Mouse (Mus musculus) urinary bladder, postnatal 10 days (tissue): ENCODE results near the gene Hoxc10.
A peak's percentile ranks its signal among the peaks of the same experiment; 100 is the strongest.

Experiments used
- DNase-seq: peaks from one replicate; pipeline ENCODE4 v3.0.0; 2022; ENCODE audit warnings: low spot score

The Hoxc10 gene

DNA sequence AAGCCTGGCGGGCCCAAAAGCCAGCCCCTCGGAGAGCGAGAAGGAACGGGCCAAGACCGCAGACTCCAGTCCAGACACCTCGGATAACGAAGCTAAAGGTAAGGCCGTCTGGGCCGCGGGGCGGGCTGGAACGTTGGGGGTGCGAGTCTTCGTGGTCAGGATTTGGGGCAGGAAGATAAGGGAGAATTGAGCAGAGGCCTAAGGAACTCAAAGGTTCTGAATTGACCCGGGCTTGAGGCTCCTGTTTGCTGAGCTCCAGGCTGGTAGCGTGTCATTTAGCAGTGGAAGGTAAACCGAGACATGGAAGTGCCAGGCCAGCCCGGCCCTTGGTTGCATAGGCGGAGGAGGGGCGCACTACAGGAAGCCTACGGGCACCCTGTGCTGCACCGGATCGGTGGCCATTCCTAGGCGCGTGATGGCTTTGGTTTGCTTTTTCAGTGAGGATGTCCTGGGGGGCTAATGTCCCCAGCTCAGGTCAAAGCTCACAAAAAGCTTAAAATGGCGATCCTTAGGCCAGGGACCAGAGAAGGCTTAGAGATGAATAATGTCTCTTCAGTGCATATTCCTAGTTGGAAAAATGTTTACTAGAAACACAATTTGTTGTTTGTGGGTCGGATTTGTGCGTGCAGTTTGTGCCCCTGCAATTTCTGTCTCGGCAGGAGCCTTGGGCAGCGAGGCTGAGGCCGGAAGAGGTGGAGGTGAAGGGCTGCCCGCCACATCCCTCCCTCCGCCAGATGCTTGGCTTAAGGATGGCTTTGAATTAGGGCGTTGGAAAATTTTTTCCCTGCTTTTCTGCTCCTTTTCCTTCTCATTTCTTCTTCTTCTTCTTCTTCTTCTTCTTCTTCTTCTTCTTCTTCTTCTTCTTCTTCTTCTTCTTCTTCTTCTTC lies 1.2 kb downstream of the Hoxc10 start:
- DNase-seq, result no peak

DNA sequence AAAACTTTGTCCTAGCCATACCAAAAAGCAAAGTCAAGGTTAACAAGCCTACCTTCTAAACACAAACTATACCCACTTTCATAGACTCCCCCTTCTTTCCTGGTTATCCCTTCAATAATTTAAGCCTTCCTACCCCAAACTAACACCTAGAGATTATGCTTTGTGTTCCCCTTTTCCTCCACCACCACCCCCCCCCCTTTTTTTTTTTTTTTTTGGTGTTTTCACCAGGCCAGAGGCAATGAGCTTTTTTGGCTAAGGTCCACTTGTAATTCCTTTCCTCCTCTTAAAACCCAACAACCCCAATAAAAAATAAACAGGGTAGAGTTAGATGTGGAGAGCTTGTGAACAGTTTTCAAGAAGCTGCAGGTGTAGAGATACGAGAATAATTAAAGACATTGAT lies 2.7 kb downstream of the Hoxc10 start:
- no peak for DNase-seq

DNA sequence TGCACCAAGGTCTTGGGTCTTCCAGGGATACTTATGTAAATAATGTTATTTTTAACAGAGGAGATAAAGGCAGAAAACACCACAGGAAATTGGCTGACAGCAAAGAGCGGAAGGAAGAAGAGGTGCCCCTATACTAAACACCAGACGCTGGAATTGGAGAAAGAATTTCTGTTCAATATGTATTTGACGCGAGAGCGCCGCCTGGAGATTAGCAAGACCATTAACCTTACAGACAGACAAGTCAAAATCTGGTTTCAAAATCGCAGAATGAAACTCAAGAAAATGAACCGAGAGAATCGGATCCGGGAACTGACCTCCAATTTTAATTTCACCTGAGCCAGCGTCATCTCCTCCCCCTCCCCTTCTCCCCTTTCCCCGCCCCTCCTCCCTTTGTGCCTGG lies 4.1 kb downstream of the Hoxc10 start:
- DNase-seq, result no peak

DNA sequence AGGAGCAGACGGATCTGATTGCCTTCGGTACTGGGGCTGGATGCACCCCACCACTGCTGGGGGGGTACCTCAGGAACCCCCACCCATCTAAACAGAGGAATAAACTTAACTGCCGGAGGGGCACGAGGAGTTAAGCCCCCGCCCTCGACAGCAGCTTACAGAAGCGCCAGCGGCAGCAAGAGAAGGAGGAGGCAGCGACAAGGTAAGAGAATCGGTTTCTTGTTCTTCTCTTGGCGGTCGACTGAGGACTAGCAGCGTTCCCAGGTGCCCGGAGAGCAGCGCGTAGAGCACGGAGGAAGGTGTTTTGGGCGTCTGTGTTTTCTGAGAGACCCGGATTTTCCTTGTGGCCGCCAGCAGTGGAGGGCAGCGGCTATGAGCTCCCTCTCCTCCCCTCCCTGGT lies 5.7 kb downstream of the Hoxc10 start:
- no peak for DNase-seq

DNA sequence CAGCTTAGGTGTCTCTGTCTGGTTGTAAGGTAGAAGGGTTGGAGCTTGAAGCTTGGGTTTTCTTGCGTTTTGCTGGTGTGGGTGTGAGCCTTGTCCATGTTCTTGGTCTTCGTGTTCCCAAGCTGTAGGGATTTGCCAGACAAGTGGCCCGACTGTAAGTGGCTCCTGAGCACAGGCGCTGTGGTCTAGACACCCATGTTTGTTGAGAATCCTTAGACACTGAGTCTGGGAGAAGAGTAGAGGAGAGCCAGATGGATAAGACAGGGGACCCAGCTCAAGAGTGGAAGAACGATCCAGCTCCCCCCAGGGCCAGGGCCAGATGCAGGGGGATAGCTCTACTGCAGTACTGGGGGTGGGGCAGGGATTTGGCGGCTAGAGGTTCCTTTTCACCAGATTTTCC lies 6.2 kb downstream of the Hoxc10 start:
- DNase-seq, result no peak

DNA sequence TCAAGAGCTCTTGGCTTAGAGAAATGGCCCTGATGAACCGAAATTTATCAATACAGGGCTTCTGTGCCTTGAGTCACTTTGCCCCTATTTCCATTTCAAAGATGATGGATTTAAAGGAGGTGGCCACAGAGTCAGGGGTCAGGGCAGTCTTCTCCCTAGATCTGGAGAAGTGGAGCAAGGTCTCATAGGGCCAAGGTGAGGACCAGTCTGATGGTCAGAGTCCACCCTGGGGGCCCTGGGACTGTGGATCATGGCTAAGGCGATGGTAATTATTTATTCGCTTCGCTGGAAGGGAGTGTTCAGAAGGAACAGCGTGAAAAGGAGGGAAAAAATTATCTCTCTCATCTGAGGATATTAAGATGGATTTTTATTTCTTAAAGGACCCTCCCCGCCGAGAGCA lies 8.4 kb downstream of the Hoxc10 start:
- DNase-seq, result no peak

DNA sequence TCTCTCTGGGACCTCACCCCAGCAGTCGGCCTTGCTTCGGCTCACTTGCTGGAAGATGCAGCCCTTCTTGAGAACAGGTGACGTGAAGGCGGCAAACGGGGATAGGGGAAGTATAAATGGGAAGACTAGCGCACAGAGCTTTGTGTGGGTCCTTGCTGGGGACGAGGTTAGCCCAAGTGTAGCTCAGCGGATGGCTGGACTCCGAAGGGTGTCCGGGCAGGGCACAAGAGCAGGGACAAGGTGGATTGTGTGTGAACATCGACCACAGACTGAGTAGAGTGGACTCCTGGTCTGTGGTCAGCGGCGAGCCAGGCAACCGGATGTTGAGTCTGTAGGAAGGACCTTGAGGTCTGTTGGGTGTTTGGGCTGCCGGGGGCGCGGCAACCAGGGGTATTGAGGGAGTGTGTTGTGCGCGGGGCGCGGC lies 9.1 kb downstream of the Hoxc10 start:
- no peak for DNase-seq

DNA sequence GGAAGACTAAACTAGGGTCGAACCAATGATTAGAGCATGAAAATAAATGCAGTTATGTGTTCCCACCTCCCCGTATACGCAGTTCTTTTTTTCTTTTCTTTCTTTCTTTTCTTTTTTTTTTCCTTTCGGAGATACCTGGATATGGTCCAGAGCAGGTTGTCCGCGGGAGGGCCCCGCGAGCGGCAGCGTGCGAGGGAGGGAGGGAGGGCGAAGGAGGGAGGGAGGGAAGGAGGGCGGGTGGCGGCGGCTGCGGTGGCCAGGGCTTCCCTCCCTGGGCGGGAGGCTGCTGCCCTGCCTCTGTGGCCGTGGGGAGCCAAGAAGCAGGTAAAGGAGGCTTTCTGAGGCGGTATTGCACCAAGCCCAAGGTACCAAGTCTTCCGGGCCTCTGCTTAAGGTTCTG lies 9.6 kb downstream of the Hoxc10 start, which contains the start of gene Hoxc9:
Hoxc9 (plus strand) TSS at position 269 of the 400 bp plus-strand sequence.
- DNase-seq, result no peak

DNA sequence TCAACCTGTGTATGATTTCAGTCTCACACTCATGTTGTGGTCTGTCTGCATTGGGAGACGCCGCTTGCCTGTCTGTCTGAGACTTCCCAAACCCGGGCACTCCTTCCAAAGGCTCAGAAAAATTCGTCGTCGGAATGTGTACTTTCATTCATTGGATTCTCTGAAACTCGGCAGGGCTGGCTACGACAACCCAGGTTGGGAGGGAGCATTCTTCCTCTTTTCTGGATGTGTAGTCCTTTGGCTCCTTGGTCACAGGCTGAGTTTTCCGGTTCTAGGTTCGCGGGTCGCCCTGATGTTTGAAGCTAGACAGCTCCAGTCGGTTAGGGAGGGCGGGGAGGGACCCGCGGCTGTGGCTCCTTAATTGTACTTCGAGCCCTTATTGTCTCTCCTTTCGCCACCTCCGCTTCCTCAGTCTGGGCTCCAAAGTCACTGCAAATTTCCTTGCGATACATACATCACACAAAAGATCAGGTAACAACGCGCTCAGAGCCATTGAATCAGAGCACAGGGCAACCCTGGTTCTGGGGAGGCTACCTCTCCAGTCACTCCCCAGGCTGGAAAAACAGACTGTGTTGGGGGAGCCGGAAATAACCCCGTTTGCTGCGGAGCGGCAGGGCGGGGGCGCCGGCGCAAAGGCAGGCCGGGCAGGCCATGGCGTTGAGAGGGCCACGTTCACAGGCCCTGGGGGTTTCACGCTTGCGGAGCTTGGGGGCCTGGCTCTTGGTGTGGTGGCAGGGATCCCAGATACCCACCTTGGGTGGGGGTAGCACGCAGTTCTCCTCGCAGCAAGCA lies 10.2 kb downstream of the Hoxc10 start:
- no peak for DNase-seq

DNA sequence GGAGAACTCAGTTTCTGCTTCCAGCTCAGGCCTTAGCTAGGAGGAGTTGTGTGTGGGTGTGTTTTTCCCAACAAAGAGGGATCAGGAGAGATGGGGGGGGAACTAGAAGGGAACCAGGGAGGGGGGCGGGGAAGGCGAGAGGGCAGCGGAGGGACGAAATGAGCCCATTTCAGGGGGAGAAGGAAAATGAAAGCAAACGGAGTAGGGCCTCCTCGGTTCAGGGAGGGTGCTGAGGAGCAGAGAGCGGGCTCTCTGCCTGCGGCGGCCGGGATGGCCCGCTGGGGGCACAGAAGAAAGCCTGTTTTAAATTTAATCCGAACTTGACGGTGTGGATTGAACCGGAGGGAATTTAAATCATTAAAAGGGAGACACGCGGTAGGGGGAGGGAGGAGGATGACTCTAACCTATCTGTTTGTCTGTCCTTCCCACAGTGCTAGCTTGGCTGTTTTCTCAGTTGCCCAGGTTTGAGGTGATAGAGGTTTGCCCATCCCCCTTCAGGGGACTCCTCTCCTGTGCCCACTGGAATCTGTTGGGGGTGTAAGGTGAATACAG lies 10.9 kb downstream of the Hoxc10 start:
- no peak for DNase-seq

DNA sequence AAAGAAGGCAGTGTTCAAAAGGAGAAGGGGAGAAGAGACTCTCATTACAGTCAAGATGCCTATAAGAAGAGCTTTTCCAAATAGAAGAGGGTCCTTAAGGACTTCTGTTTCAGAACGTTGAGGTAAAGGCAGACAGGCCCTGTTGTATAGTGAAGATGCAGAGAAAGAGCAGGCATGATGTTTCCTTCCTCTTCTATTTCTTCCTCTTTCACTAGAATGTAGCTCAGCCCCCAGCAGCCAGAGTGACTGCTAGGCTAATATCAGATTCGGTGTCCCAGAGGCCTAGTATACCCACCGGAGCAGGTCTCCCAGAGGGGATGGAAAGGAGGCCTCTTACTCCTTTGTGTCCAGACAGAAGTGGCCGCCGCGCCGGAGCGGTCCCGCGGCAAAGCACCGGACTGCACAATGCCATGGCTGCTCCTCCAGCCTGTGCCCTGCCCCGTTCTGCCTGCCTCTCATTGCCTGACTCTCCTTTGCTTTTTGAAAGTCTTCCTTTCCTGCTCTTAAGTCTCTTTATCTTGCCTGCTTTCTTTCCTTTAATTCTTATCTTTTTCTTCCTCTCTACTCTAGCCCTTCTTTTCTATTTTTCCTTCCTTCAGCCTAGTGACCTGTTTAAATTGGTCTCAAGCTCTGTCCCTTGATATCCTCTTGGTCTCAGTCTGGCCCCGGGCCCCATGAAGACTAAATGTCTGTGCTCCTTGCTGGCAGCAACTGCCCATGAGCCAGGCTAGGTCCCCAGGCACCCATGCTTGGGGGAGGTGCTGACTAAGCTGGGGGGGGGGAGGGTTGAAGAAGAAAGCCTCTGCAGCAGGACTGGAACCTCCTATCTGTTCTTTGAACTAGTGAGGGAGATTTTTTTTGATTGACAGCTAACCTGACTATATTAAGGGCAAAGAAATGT lies 12.3 kb downstream of the Hoxc10 start:
- no peak for DNase-seq

DNA sequence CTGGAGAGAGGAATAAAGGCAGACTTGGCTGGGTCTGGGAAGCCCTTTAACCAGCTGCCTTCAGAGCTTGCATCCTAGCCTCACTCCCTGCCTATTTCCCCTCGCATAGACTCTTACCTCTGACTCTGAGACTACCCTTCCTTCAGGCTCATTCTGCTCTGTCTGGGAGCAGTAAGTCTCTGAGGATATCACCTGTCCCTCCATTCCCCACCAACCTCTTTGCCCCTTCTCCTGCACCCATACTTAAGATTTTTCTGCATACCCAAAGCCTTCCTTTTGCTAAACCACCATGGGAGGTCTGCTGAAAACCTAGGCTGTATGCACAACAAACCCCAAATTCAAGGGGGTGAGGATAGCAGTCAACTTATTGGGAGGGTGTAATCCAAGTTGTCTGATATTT lies 13.3 kb downstream of the Hoxc10 start:
- DNase-seq, result no peak

DNA sequence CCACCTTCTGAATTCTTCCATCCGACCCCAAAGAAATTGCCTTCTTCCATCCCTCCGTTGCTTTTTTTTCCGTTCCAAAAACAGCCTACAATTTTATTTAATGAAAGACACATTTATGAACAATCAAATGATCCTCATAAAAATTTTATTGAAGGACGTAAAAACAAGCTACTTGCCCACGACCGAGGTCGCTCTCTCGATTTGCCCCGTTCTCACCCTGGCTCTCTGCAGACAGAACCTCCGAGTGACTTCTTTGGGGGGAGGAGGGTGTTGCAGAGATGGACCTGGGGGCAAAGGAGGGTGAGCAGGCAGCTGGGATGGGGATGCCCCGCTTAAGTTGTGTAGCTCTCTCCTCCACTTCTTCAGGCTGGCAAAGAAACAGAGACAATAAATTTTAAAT lies 13.8 kb downstream of the Hoxc10 start:
- DNase-seq, result no peak

DNA sequence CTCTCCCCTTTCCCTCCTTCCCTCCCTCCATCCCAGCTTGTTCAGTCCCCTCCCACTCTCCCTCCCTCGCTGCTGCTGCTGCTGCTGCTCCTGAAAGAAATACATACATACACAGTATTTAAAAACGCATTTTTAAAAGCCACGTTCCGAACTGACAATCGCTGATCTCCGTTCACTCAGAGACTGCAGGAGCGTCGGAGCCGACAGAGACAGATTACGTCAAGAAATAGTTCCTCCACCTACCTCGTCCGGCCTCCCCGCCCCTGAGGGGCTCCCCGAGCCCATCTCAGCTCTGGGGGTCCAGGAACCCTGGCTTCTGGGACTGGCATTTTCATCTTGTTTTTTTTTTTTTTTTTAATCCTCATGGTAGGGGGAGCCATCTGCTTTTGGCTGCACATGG lies 14.3 kb downstream of the Hoxc10 start:
- DNase-seq, result no peak

DNA sequence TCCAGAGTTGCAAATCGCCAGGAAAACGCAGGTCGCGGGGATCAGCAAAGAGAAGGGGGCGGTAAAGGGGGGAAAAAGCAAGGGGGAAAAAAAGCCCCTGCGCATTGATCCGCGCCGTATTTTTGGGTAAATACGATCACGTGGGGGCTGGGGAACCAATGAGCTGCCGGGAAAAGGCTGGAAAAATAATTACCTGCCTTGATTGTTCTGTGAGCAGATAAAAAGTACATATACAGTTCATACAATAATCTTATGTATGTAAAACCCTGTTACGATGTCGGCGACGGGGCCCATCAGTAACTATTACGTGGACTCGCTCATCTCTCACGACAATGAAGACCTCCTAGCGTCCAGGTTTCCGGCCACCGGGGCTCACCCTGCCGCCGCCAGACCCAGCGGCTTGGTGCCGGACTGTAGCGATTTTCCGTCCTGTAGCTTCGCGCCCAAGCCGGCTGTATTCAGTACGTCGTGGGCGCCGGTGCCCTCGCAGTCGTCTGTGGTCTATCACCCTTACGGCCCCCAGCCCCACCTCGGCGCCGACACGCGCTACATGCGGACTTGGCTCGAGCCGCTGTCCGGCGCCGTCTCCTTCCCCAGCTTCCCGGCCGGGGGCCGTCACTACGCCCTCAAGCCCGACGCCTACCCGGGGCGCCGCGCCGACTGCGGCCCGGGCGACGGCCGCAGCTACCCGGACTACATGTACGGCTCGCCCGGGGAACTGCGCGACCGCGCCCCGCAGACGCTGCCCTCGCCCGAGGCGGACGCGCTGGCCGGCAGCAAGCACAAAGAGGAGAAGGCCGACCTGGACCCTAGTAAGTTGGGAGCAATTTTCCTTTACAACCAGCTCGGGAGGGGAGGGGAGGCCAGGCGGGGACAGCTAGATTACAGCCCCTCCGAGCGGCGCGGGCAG lies 15.0 kb downstream of the Hoxc10 start:
- DNase-seq, result no peak

DNA sequence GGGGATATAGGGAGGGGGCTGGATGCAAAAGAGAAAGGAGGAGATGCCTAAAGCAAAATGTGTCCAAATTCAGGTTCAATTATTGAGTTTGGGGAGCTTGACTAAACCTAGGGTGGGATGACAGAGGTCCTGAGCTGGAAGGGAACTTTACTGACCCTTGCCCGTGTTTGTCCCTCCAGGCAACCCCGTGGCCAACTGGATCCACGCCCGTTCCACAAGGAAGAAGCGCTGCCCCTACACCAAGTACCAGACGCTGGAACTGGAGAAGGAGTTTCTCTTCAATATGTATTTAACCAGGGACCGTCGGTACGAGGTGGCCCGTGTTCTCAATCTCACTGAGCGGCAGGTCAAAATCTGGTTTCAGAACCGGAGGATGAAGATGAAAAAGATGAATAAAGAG lies 17.1 kb downstream of the Hoxc10 start:
- no peak for DNase-seq

DNA sequence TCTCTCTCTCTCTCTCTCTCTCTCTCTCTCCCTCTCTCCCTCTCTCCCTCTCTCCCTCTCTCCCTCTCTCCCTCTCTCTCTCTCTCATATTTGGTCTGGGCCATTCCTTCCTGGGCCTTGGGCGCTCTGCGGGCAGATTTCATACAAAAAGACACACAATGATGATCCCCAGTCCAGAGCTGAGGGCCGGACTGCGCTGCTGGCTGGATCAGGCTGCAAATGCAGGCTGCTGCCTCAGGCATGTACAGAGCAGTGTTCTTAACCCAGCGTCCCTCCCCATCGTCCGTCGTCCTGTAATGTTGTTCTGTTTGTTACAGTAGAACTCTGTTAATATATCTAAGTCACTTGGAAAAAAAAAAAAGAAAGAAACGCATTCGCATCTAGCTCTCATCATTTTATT lies 17.9 kb downstream of the Hoxc10 start:
- no peak for DNase-seq

DNA sequence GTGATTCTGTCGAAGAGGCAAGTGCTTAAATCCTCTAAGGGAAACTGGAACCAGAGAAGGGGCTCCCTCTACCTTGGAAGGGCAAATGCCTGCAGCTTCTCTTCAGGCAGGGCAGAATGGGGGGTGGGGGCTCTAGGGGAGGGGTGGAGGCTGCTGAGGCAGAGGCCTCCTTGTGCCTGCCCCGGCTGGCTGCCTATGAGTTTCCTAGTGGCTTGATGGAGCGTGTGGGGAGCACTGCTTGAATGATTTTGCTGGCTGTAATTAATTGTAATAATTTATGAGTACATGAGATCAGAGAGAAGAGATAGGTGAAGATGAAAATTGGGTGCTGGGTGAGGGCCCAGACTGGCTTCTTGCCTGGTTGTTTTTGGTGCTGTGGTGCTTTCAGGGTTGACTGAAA lies 18.3 kb downstream of the Hoxc10 start:
- DNase-seq, result no peak

DNA sequence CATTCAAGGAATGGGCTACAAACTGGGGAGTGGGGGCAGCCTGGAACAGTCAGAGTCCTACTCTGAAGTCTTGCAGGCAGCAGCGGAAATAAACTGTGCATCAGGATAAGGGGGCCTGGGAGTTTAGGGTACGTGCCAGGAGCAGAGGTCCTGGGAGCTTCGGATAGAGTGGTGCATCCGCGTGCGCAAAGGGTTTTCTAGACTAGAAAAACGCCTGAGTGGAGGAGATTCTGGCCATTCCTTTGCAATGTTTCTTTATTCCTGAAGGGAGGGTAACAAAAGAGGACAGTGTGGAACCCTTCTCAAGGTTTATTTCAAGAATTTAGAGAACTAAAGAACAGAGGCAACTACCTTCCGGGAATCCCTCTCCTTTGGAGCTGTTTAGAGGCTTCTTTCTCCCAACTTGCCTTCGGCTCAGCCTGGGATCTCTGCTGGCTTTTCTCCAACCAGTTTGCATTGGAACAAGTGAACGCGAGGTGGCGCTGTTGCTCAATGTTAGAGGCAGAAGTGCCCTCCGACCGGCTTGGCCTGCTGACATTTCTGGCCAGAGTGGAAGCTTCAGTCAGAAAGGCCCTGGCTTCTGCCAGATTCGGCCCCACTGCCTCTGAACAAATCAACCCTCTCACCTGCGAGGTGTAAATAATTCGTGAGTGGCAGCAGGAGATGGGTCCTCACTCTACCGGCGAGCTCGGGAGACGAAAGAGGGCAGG lies 20.7 kb downstream of the Hoxc10 start:
- peak; percentile 85 for DNase-seq

DNA sequence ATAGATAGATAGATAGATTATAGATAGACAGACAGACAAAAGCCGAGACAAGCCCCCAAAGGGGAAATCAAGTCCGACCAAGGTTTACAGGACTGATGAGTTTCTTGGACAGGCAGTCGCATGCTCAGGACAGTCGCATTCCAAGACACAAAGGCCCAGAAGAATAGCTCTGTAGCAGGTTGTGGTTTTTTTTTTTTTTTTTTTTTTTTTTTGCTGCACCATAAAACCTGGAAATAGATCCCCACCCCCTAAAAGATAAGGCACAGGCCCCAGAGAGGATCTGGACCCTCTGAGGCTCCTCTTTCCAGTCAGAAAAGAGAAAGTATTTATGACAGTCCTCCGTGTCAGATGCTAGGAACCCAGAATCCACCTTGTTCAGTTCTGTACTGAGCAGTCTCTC lies 21.5 kb downstream of the Hoxc10 start:
- DNase-seq, result no peak
